Mouse (Mus musculus) olfactory bulb, adult 2 months (tissue): ENCODE results near the gene Tuba1c.

ENCODE experiments used
- CTCF ChIP-seq: fragments of 200-500 bp; IDR thresholded peaks from 2 replicates; pipeline ENCODE4 v1.5.1; 2012; ENCODE audit warnings: low read depth, mild to moderate bottlenecking, low read length, moderate library complexity; ENCODE audit not compliant: insufficient read depth
- POLR2A ChIP-seq: fragments of 200-500 bp; IDR thresholded peaks from 2 replicates; pipeline ENCODE4 v1.6.1; 2012; ENCODE audit warnings: mild to moderate bottlenecking, low read depth, low read length, moderate library complexity; ENCODE audit not compliant: insufficient read depth

GRCm38 (mm10) chr15:99038797-99039196 lies 9.1 kb downstream of the Tuba1c start:
- TF ChIP-seq POLR2A, result no peak
- no peak for TF ChIP-seq CTCF
